Mouse (Mus musculus) urinary bladder, postnatal 36 days (tissue): ENCODE data around the gene Epn3.
A peak's percentile ranks its signal among the peaks of the same experiment; 100 is the strongest.

Experiments used
- DNase-seq, 2 experiments: peaks; one replicate each; pipeline ENCODE4 v3.0.0; 2022; ENCODE audit warnings: low spot score in 2 of 2, mixed read lengths in 1 of 2

Gene Epn3

GRCm38 (mm10) chr11:94498093-94498996, 1.4 kb downstream of the Epn3 start:
- DNase-seq = peak; percentile 64 to 78

GRCm38 (mm10) chr11:94495415-94495814, 4.4 kb downstream of the Epn3 start:
- DNase-seq = no peak

- no peak for DNase-seq
Measured at GRCm38 (mm10) chr11:94491749-94492099, 8.1 kb downstream of the Epn3 start.

- no peak for DNase-seq
Measured at GRCm38 (mm10) chr11:94491035-94491748, 8.6 kb downstream of the Epn3 start.

- DNase-seq = no peak
Measured at GRCm38 (mm10) chr11:94489745-94490144, 10.0 kb downstream of the Epn3 start.

- no peak for DNase-seq
Measured at GRCm38 (mm10) chr11:94488767-94489533, 10.8 kb downstream of the Epn3 start.

- DNase-seq = peak; percentile 85 to 86
Measured at GRCm38 (mm10) chr11:94486001-94486400, 13.8 kb downstream of the Epn3 start, which contains the start of gene Spata20. Spata20 (minus strand) TSS chr11:94486179.

GRCm38 (mm10) chr11:94485223-94485622, 14.6 kb downstream of the Epn3 start:
- no peak for DNase-seq

GRCm38 (mm10) chr11:94484636-94485035, 15.1 kb downstream of the Epn3 start:
- no peak for DNase-seq

GRCm38 (mm10) chr11:94483921-94484320, 15.9 kb downstream of the Epn3 start:
- no peak for DNase-seq

- no peak for DNase-seq
Measured at GRCm38 (mm10) chr11:94483436-94483835, 16.3 kb downstream of the Epn3 start.

- DNase-seq = no peak
Measured at GRCm38 (mm10) chr11:94482738-94483137, 17.0 kb downstream of the Epn3 start.

GRCm38 (mm10) chr11:94481963-94482362, 17.8 kb downstream of the Epn3 start:
- DNase-seq = no peak

- DNase-seq = no peak
Measured at GRCm38 (mm10) chr11:94480382-94480781, 19.4 kb downstream of the Epn3 start.

GRCm38 (mm10) chr11:94477651-94478050, 22.1 kb downstream of the Epn3 start:
- no peak for DNase-seq

GRCm38 (mm10) chr11:94475722-94476121, 24.1 kb downstream of the Epn3 start:
- DNase-seq = no peak

GRCm38 (mm10) chr11:94474544-94474910, 25.2 kb downstream of the Epn3 start:
- DNase-seq = no peak

GRCm38 (mm10) chr11:94473707-94474543, 25.8 kb downstream of the Epn3 start, which contains the start of gene Cacna1g:
Cacna1g (minus strand) TSS chr11:94474198.
- DNase-seq = peak; percentile 79 to 87

- no peak for DNase-seq
Measured at GRCm38 (mm10) chr11:94472916-94473706, 26.7 kb downstream of the Epn3 start.

GRCm38 (mm10) chr11:94472585-94472915, 27.2 kb downstream of the Epn3 start:
- DNase-seq = no peak
